Mouse (Mus musculus): Measurements from ENCODE around the gene Fam120b.
A peak's percentile ranks its signal among the peaks of the same experiment; 100 is the strongest.

The Fam120b gene

DNA sequence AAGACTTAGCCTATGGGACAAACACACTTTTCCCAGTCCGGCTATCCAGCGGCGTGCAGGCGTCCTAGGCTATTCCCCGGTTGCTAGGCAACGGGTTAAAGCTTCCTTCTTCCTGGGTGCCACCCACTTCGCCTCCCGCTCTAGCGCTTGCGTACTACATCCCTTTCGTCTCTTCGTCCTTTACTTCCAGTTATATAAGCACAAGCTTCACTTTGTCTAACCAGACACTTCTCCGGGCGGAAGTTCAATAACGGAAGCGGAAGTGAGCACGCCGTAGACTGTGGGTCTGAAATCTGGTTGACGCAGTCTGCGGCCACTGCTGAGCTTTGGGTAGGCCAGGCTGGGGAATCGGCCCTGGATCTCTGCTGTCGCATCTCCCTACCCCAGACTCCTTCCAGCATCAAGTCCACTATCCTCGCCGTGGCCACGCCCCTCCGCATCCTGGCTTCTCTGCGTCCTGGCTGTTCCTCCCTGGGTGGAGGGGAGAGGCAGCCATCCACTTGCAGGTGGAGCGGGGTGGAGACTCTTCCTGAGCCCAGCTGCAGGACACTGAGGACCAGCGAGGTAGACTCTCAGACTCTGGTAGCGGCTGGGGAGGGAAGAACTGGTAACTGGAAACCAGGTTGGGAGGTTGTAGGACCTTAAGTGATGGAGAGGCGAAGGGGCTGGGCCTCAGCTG lies at the start of gene Fam120b:
Fam120b (plus strand) TSS at position 206 of the 679 bp plus-strand sequence.
- peak; percentile 88 for DNase-seq

DNA sequence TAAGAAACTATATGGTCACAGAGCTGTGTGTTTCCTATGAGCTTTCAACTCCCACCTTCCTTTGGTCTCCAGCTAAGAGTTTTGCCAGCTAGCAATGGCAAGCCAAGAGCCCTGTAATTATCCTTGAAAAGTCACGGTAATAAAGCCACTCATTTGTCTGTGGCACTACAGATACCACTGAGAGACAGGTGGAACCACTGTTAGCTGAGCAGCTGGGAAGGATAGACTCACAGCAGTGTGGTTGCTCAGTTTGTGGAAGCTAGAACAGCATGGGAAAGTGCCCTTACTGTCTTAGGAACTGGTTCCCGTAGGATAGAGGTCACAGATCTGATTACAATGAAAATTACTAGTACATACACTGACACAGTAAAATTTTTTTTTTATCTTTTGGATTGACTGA lies 45.9 kb upstream of the Fam120b start:
- DNase-seq: no peak

DNA sequence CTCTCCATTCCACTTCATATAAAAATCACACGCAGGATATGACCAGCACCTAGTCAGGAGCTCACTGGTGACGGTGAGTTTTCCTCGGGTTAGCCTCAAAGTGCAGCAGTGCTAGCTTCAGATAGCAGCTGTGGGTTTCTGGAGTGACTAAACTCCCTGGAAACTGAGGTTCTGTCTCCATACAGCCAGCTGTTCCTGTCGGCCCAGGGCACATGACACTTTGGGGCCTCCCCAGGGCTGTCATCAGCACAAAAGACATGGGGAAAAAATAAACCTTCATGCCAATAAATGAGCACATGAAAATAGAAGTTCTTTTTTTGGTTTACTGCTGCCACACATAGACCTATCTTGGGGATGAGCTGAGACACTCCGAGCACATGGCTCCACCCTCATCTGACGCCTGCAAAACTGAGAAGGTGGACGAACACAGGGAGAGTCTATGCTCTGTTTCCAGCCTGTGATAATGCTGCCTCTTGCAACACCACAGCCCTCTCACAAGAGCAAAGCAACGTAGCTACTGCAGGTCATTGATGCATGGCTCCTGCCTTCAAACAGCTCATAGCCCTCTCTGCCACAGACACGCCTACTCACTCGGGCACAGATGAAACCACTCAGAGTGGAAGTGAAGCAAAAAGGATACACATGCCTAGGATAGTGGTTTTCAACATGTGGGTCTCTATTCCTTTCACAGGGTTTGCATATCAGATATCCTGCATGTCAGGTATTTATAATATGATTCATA lies 43.0 kb upstream of the Fam120b start:
- DNase-seq: no peak

DNA sequence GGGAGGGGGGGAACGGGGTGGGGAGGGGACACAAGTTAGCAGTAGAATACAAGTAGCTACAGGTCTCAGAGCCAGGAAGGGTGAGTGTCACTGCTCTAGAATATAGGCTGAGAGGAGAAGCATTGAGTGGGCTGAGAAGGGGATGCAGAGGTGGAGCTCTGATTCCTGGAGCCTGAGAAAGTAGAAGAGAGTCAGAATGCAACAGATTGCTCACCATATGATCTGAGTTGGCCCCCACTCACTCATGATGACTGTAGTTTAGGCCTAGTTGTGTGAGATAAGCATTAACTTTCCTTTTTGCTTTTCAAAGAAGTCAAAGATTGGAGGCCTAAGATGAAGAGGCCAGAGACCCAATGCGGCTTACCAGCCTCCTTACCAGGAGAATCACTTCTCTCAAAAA lies 42.0 kb upstream of the Fam120b start:
- DNase-seq: no peak

DNA sequence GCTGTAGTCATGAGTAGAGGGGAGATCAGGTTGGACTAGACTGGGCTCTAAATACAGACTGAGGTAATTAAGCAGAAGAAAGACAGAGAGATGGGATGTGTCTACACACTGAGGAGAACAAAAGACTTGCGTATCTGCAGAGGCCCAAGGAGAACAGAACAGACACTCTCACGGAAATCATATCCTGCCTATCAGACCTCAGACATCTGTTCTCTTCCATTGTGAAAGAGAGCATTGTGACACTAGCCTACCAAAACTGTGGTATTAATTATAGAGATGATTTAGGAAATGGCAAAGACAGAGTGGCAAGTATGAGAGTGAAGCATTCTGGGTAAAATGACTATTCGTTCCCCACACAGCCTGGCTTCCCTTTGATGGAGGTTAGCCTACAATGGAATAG lies 40.9 kb upstream of the Fam120b start:
- no peak for DNase-seq

DNA sequence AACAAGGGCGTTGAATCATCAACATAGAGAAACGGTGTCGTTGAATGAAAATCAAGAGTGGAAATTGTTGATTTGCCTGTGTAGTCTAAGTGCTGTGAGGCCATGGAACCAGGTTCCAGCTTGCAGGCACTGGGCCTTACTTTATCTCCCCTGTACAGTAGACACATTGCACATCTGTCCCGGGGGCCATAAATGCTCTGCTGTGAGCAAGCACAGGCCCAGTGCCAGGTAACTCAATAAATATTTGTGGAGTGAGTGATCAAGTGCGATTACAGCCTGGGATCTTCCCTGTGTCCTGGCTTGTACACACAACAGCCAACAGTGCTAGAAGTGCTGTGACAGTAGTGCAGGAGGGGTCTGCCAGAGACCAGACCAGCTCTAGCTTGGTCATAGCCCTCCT lies 39.5 kb upstream of the Fam120b start:
- no peak for DNase-seq

DNA sequence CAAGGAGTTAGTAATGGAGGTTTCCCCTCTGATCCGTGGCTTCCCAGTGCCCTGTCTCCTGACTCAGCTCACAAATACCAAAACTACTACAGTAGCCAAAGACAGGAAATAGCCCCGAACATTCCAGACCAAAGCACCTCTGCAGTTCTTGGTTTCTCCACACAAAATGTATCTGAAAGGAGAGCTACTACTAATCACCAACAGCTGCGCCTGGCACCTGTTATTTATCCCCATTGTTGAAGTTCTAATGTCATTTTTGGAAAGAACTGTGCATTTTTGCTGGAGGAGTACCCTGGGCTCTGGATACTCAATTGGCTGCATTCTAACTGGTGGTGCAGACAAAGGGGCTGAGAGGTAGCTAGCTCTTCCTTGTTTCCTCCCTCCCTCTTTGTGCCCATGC lies 38.9 kb upstream of the Fam120b start:
- DNase-seq: no peak

DNA sequence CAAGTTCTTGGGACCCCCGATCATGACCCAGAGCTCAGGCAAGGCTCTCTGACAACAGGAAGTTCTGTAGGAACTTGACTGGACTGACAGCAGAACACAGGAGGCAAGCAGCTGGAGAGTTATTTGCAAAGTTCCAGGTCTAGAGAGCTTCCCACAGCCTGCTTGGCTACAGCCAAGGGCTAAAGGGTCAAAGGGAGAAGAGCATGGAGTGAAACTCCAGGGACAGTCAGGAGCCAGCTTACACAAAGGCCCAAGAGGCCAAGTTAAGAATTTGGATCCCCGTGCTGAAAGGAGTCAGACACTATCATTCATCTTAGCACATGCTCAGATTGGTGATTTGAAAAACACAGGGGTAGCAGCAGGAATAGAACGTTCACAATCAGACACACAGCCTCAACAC lies 32.3 kb upstream of the Fam120b start:
- no peak for DNase-seq

DNA sequence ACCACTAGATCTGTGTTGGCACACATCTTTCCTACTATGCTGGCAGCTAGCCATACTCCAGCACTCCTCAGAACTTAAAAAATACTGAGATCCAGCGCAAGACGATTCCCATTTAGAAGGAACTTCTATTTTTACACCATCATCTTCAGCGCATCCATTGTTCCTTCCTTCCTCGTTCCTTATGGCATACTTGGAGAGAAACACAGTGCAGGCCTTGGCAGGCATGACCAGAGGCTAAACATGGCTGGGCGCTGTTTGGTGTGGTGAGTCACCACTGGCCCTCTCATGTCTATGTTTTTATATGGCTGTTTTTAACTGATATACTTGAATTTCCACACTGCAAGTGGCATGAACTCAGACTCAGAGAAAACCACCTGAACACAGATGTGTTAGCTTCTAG lies 30.4 kb upstream of the Fam120b start:
- peak; percentile 29 for DNase-seq

DNA sequence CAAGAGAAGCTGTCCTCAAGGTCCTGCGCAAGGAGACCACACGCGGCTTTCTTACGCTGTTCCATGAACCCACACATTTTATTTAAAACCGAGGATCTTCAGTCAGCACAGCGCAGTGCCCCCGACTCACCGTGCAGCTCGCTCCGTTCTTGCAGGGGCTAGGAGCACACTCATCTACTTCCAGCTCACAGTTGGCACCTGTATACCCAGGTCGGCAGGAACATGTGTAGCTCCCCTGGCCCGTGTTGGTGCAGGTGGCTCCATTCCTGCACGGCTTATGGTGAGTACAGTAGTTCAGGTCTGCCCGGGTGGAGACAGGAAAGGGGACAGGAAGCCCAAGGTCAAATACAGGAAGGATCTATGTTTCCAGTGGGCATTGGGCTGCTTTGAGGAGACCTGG lies 25.6 kb upstream of the Fam120b start:
- no peak for DNase-seq

DNA sequence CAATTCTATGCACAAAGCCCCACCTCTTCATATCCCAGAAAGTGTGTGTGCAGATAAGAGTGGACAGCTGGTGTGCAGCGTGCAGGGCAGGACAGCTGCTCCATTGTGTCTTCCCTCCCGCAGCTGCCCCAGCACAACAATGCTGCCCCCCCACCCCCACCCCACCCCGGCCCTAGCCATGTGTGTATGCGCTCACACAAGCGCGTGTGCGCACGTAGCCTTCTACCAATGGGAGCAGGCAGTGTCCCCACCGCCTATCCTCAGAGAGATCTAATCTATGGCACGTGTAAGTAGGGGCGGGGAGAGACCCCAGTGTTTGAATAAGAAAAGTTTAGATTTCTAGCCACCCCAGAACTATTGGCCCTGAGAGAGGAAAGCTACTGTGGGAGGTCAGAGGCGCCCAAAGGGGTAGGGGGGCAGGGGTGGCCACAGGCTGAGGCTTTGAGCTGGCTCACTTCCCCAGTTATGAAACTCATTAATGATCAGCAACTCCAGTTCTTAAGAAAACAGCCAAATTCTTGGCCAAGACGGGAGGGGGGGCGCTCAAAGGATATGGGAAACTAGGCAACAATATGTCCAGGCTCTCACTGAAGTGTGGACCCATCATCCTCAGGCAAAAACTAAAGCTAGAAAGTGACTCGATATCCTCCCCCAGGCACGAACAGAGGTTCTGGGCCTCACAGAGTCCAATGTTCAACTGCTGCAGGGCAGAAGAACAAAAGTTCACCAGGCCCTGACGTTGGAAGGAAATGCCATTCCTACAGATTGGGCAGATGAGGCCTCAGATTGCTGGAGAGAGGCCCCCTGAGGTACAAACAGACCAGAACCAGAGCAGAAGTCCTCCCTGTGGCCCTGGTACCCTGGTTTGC lies 23.8 kb upstream of the Fam120b start:
- DNase-seq: peak; percentile 20

DNA sequence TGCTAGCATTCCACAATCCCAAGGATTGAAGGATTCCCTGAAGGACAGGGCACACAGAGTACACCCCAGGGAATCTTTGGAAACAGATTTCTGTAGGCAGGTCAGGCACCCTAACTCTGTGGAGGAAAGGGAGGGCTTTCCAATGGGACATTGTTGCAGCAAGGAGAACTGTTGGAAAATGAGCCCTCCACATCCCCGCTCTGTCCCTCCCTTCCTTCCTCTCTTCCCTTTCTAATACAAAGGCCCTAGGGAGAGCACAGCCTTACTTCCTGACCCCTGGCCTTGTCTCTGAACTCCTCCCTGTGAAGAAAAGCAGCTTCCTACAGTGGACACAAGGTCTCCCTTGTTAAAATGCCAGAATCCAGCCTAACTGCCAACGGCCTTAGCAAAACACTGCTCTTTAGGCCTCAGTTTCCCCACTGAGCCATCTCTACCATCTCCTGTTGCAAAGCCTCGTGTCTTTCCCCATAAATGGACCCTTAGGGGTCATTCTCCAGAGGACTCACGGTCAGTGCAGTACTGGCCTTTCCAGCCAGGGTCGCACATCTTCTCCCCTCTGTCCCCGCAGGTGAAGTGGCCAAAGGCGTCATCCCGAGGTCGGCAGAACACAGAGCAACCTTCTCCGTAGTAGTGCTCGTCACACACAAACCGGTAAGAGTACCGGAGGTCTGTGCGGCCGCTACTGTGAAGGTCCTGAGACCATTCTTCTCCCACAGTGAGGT lies 22.9 kb upstream of the Fam120b start:
- peak; percentile 17 for DNase-seq

DNA sequence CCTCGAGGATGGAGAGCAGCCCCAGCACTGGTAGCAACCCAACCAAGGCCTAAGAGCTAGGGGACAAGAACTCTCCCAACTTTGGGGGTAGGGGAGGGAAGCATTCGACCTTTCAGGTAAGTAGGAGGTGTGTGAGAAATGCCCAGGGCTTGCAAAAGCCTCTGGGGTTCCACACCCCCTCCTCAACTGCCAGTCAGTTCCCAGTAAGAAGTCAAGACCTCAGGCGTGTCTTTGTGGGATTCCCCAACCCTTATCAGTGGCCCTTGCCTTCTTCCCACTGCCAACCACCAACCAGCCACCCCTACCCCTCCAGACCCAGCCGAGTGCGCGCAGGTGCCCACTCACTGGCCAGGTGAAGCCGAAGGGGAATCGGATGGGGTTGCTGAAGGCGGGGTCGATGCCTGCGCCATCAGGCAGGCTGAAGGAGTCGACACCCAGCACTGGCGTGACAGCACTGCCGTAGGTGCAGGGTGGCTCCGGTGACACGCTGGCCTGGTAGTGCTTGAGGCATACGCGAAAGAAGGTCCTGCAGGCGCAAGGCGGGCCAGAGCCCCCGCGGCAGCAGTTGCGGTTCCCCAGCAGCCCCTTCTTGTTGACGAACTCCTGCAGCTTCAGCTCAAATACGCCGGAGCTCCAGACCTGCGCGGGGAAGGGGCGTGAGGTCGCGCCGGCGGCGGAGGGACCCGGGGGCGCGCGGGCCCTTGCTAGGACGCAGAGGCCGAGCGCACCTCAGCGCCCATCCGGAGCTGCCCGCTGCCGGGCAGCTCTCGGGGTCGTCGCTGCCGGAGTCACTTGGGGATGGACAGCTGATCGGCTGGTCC lies 21.5 kb upstream of the Fam120b start:
- DNase-seq: no peak

DNA sequence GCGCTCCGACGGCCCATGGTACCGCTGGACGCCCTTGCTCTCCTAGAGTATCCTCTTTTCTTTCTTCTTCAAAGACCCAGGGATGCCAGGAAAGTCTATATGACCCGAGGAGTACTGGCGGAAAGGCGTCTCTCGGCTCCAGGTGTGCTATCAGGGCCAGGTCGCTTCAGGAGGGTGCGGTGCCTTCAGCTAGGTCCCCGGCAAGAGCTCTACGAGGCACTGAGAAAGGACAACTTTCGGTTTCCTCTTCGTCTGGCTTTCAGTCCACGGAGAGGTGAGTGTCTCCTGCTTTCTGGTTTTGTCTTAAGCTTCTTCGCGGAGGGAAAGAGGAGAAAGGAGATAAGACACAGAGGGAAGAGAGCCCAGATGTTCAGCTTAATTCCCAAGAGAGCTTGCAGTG lies 20.8 kb upstream of the Fam120b start:
- peak; percentile 14 for DNase-seq

DNA sequence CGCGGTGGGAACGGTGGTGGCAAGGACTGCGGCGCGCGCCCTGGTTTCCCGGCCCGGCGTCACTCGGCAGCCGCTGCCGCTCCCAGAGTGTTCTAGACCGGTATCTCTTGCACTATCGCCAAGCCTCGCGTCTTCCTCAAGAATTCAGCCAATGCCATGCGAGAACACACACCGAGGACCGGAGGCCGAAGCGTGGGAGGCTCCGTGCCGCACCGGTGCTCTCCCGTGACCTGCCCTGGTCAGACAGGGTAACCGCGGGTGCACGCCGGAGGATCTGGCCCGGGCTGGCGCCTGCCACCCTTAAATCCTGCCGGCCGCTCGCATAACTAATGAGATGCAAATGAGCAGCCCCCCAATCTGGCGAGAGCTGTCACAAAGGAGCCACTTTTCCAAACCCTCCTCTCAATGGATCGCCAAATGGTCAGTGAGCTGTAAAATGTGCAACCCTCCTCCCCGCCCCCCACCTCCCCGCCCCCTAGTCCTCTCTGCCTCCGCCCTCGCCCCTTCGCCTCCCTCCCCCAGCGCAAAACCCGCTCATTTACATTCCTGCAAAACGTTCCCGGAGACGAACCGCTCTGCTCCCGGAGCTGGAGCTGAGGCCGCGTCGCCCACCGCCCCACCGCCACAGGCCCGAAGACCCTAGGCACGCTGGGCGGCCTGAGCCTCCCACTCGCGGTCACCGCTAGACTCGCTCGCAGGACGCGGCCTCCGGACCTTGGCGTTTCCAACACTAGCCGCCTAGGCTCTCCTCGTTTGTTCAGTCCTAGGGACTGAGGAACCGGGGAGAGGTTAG lies 20.1 kb upstream of the Fam120b start:
- DNase-seq: peak; percentile 71

DNA sequence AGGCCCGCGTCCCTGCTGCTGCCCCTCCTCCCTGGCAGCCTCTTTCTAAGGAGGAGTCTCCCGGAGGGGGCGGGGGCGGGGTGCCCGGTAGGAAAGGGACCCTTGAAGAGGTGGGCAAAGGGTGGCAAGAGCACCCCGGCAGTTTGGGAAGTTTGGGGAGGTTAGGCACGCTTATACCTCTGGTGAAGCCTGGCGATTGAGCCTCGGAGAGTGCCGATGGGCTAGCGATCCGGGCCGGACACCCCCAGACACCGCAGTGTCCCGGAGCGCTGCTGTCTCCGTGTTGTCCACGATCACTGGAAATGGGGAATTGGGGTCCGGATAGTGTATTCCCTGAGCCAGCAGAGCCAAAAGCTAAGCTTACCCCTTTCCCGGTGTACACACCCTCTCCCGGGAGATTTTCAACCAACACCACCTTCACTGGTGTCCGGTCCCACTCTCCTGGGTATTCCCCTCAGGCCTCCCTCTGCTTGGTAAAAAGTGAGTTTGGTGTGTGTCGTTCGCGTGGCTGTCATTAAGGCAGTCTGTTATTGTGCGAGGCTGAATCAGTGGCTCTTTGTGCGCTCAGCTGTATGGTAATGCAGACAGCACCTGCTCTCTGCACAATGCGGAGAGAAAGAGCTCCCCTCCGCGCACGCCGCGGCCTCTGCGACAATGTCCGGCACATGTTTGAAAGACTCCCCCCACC lies 19.4 kb upstream of the Fam120b start, which contains the start of gene Dll1:
Dll1 (minus strand) TSS at position 379 of the 688 bp plus-strand sequence.
- DNase-seq: no peak

DNA sequence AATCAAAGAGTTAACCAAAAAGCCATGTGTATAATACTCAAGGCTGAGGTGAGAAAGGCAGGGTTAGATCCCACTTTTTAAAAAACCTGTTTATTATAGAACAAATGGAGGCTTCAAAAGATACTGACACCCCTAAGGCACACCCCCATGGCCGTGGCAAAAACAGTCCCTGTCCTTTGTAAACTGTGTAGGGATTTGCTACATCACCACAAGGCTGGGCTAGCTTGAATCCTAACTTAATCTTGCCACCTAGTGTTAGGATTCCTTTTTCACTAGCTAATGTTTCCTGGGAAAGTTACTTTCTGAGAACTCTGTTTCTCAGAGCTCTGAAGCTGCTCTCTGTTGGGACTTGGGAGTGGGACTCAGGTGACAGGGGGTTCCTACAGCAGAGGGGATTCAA lies 18.1 kb upstream of the Fam120b start:
- DNase-seq: peak; percentile 36

DNA sequence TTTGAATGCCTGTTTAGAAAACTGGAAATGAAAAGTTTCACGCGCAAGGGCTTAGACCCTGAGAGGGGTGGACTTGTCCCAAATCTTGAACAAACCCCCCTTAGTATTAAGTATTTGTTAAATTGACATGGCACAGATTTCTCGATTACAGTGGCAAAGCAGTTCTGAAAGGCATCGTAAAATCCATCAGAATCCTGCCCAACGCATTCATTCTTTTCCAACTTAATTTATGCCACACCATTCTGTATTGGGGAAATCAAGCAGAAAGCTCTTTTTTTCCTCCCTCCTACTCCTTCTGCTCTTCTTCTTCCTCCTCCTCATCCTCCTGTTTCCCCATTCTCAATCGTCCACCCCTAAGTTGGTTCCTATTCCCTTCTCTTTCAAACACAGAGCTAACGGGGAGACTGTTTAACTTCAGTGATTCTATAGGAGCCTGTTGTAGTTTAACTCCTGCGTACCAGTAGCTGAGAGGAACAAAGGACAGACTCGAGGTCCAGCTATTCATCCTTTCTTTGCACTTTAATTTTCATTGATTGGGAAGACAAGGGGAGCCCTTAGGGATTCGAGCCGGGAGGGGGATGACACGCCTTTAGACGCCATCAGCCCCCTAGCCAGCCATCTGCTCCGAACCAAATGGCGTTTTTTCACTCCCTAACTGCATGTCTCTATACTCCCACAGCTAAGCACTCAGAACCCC lies 17.4 kb upstream of the Fam120b start:
- DNase-seq: no peak

DNA sequence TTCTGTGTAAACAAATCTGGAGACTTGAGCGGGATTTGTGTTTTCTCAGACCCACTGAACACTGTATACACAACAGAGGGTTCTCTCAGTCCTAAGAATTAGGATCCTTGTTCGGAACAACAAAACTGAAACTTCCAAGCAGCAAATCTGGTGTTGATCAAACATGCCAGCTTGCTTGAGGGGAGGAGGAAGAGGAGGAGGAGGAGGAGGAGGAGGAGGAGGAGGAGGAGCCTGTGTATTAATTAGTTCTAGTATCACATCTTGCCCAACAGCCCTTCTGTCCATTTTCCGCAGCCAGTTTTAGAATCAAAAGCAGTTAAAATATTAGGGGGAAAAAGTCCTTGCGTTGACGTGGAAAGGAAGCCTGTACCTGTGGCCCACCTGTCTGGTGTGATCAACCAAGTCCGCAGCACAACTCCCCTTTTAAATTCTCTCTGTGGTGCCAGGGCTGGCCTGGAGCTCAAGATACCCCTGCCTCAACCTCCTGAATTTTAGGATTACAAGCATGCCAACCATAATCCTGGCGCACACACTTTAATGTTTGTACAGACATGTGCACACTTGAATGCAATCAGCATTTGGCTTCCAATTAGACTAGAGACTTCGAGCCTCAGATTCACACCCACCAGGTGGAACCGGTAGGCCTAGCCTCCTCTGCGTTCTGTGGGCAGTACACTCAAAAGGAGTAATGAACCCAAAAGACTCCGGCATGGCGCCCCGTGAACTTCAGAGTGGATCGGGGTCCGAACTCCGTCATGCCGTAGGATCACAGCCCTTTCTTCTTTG lies 16.1 kb upstream of the Fam120b start:
- no peak for DNase-seq
